Mouse (Mus musculus) forelimb bud, embryonic 11.5 days (tissue): ENCODE data around the gene Aatk.
A peak's percentile ranks its signal among the peaks of the same experiment; 100 is the strongest.

Experiments used
- DNase-seq: peaks from one replicate; pipeline ENCODE4 v3.0.0-alpha.2; 2012; ENCODE audit warnings: low read depth, low spot score

Aatk gene

GRCm38 (mm10) chr11:120046553-120047191 is at the start of gene Aatk:
Gene Aatk (minus strand): TSS chr11:120047167.
- DNase-seq: no peak

GRCm38 (mm10) chr11:120092817-120093591 is 46.0 kb upstream of the Aatk start:
- DNase-seq: no peak

DNA sequence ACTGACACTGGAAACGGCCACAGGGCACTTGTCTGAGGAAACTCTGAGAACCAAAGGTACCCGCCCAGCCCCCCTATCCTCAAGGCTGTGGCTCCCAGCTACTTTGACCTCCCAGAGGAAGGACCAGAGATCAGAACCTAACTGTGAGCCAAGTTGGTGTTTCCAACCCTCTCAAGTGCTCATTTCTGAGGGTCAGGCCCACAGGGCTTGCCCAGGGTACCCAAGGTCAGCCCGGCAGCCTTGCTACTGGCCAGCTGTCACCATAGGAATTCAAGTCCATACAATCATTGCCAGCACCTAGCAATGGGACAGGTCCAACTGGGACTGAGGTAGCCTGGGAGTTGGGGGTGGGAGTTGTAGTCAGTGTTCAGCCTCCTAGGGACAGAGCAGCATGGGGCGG is 43.7 kb upstream of the Aatk start:
- DNase-seq: no peak

DNA sequence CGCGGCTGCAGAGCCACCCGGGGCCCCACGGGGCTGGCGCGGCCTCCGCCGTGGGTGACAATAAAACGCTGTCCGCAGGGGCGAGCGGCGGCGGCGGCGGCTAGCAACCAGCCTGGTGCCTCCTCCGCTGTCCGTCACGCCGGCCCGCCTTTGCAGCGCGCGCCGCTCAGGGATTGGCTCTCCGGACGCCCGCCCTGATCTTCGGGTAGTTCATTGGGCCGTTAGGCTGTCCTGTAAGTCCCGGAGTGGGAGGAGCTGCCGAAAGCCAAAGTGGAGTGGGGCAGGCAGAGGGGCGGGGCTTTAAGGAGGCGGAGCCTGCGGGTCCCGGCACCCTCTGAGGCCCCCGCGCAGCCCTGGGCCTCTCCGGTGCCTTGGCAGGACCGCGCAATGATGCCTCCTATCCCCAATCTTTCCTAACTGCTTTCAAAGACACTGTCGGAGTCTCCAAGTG is 39.8 kb upstream of the Aatk start, which contains the start of gene Cep131:
Cep131 (minus strand) TSS at position 126 of the 451 bp plus-strand sequence.
- peak; percentile 96 for DNase-seq

- DNase-seq: no peak
Observed at GRCm38 (mm10) chr11:120085891-120086627, 39.1 kb upstream of the Aatk start.

DNA sequence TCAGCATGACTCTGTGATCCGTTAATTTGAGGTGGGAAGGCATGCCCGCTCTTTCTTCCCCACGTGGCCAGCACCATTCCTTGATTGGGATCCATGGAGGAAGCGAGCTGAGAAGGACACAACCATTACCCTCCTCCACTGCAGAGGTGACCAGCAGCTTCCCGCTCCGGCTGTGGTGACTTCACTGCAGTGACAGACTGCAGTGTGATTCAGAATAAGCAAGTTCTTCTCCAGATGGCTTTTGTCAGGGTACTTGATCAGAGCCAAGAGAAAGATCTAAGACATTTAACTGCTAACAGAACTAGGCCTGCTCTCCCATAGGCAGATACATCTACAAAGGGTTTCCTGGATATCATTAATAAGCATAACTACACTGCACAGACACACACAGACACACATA is 33.3 kb upstream of the Aatk start:
- DNase-seq: no peak

DNA sequence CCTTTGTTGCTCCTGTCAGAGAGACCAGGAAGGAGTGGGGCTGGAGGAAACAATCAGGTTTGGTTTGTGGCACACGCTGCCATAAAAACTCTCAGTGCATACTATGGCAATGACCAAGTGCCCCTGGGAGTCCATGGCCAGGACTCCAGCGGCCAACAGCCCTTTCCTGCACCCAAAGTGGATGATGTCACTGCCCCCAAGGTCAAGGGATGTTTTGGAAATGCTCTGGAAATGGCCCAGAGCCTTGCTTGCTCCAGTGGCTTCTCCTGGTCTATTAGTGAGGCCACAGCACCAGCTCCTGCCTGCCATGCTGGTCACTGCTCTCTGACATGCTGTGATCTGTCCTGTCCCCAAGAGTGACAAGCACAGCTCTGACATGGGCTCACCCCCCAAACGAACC is 29.2 kb upstream of the Aatk start:
- no peak for DNase-seq

- no peak for DNase-seq
Observed at GRCm38 (mm10) chr11:120072986-120073647, 26.1 kb upstream of the Aatk start.

- no peak for DNase-seq
Observed at GRCm38 (mm10) chr11:120071731-120072320, 24.9 kb upstream of the Aatk start.

DNA sequence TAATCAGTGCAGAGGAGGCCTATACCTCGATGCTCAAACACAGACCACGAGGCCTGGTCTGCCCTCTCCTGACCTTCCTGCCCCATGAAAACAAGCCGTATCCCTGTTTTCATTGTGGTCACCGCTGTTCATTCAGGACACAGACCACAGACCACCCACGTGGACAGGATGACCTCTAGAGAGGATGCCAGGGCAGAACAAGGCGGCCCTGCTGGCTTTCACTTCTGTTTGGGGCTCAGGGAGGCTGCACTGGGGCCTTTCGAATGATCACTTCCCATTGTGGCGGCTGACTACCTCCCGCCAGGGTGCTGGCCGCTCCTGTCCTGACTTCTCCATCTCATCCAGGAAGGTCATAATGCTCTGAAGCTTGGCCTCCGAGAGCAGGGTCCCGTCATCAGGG is 24.1 kb upstream of the Aatk start:
- DNase-seq: no peak

DNA sequence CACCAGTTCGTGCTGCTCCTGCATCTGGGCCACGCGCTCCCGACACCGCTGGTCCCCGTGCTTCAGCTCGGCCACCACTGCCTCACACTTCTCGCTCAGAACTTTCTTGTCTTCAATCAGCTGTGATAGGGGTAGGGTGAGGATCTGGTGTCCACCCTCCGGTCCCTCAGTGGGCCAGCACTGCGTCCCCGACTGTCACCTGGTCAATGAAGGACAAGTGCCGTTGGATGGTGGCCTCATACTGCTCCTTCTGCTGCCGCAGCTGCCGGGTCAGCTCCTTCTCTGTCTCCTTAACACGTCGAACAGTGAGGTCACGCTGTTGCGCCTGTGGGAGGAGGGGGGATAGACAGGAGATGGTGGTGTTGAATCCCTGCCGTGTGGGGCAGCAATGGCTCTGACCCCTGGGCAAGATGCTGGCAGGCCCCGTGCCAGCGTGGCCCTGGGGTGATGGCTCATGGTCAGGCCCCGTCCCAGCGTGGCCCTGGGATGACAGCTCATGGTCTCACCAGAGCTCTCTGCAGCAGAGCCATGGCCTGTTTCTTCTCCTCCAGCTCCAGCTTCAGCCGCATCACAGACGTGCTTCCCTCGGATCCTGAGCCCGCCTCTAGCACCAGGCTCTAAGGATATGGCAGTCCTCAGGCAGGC is 23.4 kb upstream of the Aatk start:
- DNase-seq: no peak

GRCm38 (mm10) chr11:120069261-120069660 is 22.3 kb upstream of the Aatk start:
- DNase-seq: no peak

- DNase-seq: no peak
Observed at GRCm38 (mm10) chr11:120067834-120068233, 20.9 kb upstream of the Aatk start.

DNA sequence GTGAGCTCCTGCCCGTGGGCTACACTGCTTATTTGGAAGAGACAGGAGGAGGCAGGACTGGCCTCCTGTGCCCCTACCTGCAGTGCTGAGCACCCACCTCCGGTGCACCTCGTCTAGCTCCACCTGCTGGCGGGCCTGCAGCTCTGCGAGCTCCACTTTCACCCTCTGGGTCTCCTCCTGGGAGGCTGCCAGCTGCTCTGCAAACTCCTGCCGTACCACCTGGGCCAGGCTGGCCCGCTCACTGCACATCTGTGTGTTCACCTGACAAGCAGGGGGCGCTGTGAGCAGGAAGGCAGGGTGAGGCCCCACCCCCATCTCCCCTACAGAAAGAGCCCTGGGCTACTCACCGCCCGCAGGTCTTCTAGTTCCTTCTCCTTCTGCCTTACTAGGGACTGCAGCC is 18.3 kb upstream of the Aatk start:
- no peak for DNase-seq

- DNase-seq: no peak
Observed at GRCm38 (mm10) chr11:120064668-120065040, 17.7 kb upstream of the Aatk start.

DNA sequence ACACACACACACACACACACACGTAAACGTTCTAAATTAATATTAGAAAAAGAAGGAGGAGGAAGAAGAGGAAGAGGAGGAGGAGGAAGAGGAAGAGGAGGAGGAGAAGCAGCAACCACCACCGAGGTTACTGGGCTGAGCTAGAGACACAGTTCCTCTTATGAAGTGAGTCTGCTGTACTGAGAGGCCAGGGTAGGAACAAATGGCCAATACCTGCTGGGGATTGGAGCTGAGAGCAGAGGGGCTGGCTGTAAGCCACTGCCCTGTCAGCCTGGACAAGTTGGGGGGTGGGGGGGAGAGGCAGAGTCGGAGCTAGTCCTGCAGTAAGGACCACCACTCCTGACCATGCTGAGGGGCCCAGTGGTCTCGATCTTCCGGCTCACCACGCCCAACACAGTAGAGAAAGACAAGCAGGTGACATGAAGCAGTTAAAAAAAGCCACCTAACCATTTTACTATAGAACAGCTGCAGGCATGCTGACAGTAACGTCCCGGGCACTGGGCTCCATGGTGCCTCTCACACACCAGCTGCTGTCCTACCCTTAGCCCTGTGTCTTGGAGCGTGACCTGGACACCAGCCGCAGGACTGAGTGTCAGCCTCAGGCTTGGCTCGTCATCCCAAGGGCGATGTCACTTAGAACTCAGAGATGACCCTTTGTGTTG is 17.2 kb upstream of the Aatk start:
- DNase-seq: no peak

DNA sequence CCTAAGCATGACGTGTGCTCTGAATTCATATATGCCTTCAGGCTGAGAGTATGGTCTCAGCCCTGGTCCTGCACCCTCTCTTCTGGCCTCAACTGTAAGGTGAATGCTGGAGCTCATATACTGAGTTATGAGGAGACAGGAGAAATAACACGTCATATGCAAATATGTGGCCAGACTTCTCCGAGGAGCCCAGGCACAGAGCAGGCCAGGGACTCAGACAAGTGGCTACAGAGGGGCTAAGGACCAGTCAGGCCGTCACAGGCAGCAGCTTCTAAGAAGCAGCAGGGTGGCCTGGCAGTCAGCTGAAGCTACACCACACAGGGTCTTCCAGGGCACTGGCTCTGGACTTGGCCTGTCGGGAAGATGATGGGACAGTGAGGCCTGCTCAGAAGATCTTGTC is 16.4 kb upstream of the Aatk start:
- DNase-seq: no peak

DNA sequence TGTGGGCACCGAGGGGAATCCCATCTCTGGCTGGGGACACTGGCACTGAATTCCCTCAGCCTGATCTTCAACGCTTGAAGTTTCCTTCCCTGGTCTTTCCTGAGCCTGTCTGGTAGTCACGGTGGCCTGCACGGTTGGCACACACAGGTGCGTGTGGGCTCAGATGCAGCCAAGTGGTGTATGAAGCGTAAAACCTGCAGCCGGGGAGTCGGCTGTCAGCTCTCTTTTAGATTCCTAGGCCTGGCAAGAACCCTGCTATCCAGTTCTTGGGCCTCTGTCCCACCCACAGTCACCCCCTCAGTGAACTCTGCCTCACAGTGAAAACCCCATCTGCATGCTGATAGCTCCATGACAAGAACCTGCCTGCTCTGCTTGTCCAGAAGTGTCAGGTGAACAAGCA is 13.7 kb upstream of the Aatk start:
- no peak for DNase-seq

- DNase-seq: no peak
Observed at GRCm38 (mm10) chr11:120055953-120056732, 9.2 kb upstream of the Aatk start.

GRCm38 (mm10) chr11:120053846-120054245 is 6.9 kb upstream of the Aatk start:
- no peak for DNase-seq
